Mouse (Mus musculus): ENCODE results near the gene Mpp3.

DNA sequence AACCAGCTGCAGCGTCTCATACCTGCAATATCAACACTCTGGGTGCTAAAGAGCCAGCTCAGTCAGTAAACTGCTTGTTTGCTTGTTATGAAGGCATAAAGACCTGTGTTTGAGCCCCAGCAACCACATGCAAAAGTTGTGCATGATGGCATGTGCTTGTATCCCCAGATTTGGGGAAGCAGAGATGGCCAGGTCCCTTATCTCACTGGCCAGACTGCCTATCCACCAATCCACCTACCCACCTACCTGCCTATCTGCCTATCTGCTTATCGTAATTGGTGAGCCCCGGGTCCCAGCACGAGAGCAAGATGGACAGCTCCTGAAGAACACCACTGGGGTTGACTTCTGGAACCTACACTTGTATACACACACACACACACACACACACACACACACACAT lies 1.0 kb upstream of the Mpp3 start:
- TF ChIP-seq CTCF (IDR thresholded peaks at IDR 0.05; ENCODE audit: low read depth) (no peak), EP300 (IDR thresholded peaks at IDR 0.05; ENCODE audit: low read depth) (no peak)
